Mouse (Mus musculus) thymus, postnatal 10 days (tissue): ENCODE measurements around the gene Ecd.

Experiments
- DNase-seq, 2 experiments: peaks; one replicate each; pipeline ENCODE4 v3.0.0; 2021; ENCODE audit warnings: low spot score in 2 of 2

Ecd gene

DNA sequence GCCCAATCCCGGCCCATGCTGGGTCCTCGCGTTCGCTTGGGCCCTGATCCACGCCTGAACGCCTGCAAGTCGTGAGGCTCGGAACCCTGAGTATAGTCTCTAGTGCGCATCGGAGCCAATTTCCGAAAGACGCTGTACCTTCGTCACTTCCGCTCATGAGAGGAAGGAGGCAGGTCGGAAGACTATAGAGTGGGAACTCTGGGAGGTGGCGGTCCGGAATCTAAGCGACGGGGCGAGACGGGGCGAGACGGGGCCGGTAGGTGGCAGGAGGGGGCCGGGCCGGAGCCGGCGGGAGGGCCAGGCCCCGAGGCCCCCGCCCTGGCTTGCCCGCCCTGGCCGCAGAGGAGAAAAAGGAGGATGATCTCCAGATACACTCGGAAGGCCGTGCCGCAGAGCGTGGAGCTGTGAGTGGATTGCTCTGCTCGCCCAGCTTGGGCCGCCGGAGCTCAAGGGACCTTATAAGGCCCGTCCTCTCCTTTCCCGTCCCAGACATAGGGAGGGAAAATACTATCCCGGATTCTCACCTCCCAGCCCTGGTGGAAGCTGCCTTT, at the start of gene Ecd, which contains the start of gene Fam149b:
Gene Ecd (minus strand): TSS at position 131 of the 551 bp plus-strand sequence.
Gene Fam149b (plus strand): TSS at position 172 of the 551 bp plus-strand sequence.
- DNase-seq = peak; percentile 84 to 92

DNA sequence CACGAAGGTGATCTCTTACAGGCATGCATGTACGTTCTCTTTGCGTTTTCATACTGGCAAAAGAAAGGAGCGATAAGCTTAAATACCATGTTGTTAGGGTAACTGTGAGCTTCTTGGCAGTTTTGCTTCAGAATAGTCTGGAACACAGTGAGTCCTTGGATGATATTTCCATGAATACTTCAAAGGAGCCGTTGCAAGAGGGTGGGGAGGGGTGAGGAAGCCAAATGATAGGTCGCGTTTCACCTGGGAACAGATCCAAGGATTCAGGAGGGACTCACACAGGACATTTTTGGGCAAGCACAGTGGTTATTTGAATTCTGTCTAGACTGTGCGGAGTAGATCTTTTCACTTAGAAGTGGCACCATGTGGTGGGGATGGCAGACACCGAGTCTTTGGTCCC, 49.3 kb upstream of the Ecd start:
- no peak for DNase-seq

- peak; percentile 92 for DNase-seq
These were observed 45.4 kb upstream of the Ecd start, which contains the start of gene Mrps16 for GRCm38 (mm10) chr14:20393205-20393913. Mrps16 (minus strand) TSS chr14:20393634.

DNA sequence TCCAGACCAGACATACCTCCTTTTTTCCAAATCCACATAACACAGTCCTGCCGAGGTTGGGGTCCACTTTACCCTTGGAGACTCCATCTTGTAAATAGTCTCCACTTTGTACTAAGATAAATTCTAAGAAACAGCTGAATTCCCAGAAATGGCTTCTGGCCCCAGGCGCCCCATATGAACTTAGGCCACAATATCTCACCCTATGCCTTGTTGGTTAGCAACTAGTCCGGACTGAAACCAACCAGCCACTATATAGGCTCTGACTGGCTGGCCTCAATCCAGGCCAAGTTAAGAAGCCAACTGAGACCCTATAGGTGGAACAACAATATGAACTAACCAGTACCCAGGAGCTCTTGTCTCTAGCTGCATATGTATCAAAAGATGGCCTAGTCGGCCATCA, 44.4 kb upstream of the Ecd start:
- DNase-seq = no peak

DNA sequence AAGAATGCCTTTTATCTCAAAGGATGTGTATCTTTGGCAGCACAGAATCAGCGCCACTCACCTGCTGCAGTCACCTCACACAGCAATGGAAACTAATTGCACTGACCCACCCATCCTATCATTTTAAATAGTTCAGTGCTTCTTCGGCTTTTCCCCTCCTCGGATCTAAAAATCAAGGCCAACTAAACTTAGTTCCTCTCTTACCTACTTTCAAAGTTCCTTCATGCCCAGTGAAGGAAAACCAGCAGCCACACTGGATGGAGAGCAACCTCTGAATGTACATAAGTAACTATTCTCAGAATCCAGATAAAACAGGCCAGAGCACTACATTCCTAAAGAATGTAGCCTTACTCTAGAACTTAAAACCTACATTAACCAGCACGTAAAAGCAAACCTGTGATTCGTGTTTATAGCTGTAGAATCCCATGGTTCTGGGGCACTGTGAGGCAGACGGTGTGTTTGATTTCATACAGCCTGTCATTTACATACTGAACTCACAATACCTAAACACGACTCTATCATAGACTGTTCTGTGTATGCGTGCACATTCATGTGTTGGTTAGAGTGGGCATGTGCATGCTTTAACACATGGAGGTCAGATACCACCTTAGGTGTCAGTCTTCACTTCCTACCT, 41.6 kb upstream of the Ecd start:
- no peak for DNase-seq

GRCm38 (mm10) chr14:20388441-20389129, 40.7 kb upstream of the Ecd start, which contains the start of gene Dnajc9:
Dnajc9 (minus strand) TSS chr14:20388910.
- DNase-seq = peak; percentile 92 to 94

DNA sequence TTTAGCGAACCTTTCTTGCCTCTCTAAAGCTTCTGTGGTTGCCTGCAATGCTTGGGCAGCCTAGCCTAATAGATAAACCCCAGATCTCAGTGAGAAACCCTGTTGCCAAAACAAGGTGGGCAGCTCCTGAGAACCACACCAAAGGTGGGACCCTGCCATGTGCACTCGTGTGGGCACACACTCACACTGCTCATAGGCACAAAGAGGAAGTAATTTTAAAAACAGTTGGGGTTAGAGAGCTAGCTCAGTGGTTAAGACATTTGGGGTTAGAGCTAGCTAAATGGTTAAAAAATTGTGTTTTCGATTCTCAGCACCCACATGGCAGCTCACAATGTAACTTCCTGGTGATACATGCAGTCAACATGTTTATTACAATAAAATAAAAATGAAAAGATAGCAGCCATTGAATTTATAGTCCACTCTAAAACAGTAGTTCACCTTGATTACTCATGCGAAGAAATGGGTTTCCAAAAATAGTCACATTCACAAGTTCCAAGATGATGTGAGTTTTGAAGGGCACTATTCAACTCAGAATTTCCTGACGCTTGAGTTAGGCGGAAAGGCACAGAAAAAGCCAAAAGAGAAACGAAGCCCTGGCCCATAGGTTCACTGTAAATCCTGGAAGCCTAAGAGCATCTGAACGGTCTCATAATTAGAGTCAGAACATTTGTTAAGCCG, 32.0 kb upstream of the Ecd start:
- DNase-seq = no peak

- no peak for DNase-seq
These were observed 31.2 kb upstream of the Ecd start for GRCm38 (mm10) chr14:20379087-20379640.

- peak; percentile 43 to 65 for DNase-seq
These were observed 30.6 kb upstream of the Ecd start for GRCm38 (mm10) chr14:20378313-20379061.

DNA sequence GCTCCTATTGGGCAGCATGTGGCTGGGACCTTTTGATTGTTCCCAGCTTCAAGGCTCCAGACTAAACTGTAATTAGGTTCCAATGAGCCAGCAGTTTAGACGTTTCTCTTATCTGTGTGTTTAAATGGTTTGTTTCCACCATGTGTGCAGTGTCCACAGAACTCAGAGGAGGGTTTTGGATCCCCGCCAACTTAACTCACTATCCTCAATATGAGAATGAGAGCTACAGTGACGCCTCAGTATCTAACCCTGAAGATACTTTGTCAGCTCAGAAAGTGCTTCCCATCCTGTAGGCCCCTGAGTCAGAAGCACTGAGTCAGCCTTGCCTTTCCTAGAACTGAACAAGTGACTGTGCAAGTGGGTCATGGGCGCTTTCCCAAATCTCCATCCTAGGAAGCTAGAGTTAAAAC, 29.2 kb upstream of the Ecd start:
- DNase-seq = no peak

GRCm38 (mm10) chr14:20371854-20372253, 23.9 kb upstream of the Ecd start:
- DNase-seq = no peak

DNA sequence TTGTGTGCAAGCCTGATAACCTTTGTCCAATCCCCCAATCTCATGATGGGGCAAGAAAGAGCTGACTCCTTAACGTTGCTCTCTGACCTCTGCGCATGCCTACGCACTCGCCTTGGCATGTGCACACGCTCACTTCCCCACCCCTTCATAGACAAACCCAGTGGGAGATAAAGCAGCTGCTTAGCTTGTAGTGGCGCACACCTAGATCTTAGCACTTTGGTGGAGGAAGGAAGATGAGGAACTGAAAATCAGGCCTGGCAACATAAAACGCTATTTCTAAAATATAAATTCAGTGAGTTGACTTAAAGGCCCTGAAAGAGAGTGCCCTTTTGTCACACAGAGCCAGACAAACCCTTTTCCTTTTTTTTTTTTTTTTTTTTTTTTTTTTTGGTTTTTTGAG, 22.9 kb upstream of the Ecd start:
- no peak for DNase-seq

- no peak for DNase-seq
These were observed 20.4 kb upstream of the Ecd start for GRCm38 (mm10) chr14:20368271-20368670.

DNA sequence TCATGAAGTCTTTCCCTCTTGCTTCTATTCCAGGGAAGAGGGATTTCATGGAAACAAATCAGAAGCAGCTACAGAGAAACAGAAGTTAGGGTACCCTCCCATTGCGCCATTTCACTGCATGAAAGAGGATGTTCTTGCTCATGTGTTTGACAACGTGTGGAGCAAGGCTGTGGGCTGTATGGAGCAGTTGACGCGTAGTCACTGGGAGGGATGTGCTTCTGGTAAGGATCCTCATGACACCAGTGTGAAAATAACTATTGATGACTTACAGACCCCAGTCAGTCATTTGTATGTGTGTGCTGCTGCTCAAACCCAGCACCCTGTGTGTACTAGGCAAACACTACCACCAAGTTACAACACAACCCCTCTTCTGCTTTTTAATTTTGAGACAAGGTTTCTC, 15.3 kb upstream of the Ecd start:
- DNase-seq = no peak

GRCm38 (mm10) chr14:20347441-20347990, 405 bp downstream of the Ecd start:
- no peak for DNase-seq

DNA sequence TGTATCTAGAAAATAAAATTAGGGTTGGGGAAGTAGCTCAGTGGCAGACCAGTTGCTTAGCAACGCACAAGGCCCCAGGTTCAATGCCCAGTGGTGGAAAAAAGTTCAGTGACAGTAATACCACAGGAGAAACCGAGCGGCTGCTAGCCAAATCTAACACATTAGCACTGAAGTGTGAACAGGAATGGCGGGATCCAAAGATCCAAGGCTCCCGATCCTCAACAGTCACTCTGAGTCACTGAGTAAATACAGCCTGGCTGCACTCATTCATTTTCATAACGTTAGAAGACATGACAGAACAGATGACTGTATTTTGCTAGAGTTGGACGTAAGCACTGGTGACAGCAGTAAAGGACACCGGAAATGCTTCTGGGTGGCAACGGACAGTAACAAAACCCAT, 2.0 kb downstream of the Ecd start:
- DNase-seq = no peak

DNA sequence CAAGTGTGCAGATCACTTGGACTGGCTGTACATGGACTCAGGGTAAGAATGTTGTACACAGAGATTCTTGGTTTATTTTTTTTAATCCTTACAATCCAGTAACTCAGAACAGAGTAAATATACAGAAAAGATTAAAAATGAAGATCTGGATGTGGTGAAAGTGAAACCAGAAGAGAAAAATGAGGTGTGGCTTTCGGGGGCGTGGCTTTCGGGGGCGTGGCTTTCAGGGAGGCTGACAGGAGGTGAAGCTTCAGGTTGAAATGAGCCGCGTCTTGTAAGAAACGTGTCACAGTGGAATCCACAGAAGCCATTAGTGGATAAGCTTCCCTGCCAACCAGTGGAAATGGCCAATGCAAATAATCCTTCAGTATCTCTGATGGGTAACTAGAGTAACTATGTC, 7.1 kb downstream of the Ecd start:
- no peak for DNase-seq

GRCm38 (mm10) chr14:20340149-20340548, 7.8 kb downstream of the Ecd start:
- DNase-seq = peak in 1 of 2 experiments; percentile 26

DNA sequence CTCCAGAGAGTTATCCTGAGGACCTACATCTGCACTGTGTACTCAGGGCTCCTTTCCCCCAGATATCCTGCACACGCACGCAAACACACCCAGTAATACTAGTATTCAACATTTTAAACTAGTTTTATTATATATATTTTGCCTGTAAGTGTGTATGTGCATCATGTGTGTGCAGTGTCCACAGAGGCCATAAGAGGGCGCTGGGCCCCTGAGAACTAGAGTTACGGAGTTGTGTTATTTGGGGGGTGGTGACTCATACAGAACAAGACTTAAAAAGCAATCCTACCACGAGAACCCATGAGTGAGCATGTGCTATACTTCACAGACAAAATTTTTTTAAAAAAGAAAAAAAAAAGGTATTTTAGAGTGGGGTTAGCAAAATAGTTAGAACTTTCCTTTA, 8.5 kb downstream of the Ecd start:
- DNase-seq = no peak

- no peak for DNase-seq
These were observed 16.6 kb downstream of the Ecd start for GRCm38 (mm10) chr14:20331316-20331715.
